Mouse (Mus musculus) forebrain, postnatal 0 days (tissue): Measurements from ENCODE around the gene Sag. TPM values are rescaled to one million over a fixed set of nuclear protein-coding genes. Genes with fewer than 3 reads are reported as not detected.
A peak's percentile ranks its signal among the peaks of the same experiment; 100 is the strongest.
"Not testable (repeated sequence)": the region's sequence is repeated elsewhere in the genome, so short reads cannot be mapped to it uniquely, and the experiment has no call there.

ENCODE experiments used
- ATAC-seq: fragments of 200-750 bp; cut with Nextera tagmentation; 2 replicates; pipeline ENCODE4 v1.8.0; 2017; ENCODE audit warnings: mild to moderate bottlenecking, moderate library complexity
- DNase-seq: peaks from one replicate; pipeline ENCODE4 v3.0.0-alpha.2; 2015
- H3K27ac ChIP-seq: fragments of 300-500 bp; sonication (generic); 2 replicates; pipeline ENCODE4 v1.5.1; 2014; ENCODE audit warnings: low read depth, mild to moderate bottlenecking, antibody characterized with exemption, low read length, moderate library complexity, mixed read lengths
- H3K27me3 ChIP-seq: fragments of 300-500 bp; sonication (generic); 2 replicates; pipeline ENCODE4 v1.6.1; 2014; ENCODE audit warnings: mild to moderate bottlenecking, low read length, mixed read lengths; ENCODE audit not compliant: insufficient read depth
- H3K36me3 ChIP-seq: fragments of 300-500 bp; sonication (generic); 2 replicates; pipeline ENCODE4 v1.6.1; 2014; ENCODE audit warnings: mild to moderate bottlenecking, moderate library complexity; ENCODE audit not compliant: insufficient read depth
- H3K4me1 ChIP-seq: fragments of 300-500 bp; sonication (generic); 2 replicates; pipeline ENCODE4 v1.6.1; 2014; ENCODE audit warnings: antibody characterized with exemption; ENCODE audit not compliant: insufficient read depth
- H3K4me2 ChIP-seq: fragments of 300-500 bp; sonication (generic); 2 replicates; pipeline ENCODE4 v1.6.1; 2014; ENCODE audit warnings: low read depth, mild to moderate bottlenecking, moderate library complexity
- H3K4me3 ChIP-seq: fragments of 300-500 bp; sonication (generic); 2 replicates; pipeline ENCODE4 v1.5.1; 2014; ENCODE audit warnings: low read depth, low read length, mixed read lengths
- H3K9ac ChIP-seq: fragments of 300-500 bp; sonication (generic); 2 replicates; pipeline ENCODE4 v1.6.1; 2014; ENCODE audit warnings: mild to moderate bottlenecking
- H3K9me3 ChIP-seq: fragments of 300-500 bp; sonication (generic); 2 replicates; pipeline ENCODE4 v1.6.1; 2016; ENCODE audit warnings: low read length
- CTCF ChIP-seq: sonication (generic); IDR thresholded peaks from 2 replicates; pipeline ENCODE4 v1.5.1; 2016; ENCODE audit warnings: antibody characterized with exemption, control low read depth, low read depth
- WGBS: fragments of 180-500 bp; shearing (Covaris S2); extraction: QIAGEN DNeasy Blood & Tissue Kit; methylation state at CpG from one replicate; pipeline ENCODE4 v1.1.7; 2014; 5-methylcytosine and 5-hydroxymethylcytosine counted together
- polyA plus RNA-seq: library from polyadenylated mRNA; unstranded; fragments of >200 nt; fragmentation: Nextera tagmentation; extraction: Ambion mirVana; gene quantifications from 2 replicates; pipeline ENCODE4 v1.2.1, GENCODE M21; 2015
- total RNA-seq: library from RNA; depleted of rRNA; stranded (reverse); fragments of >200 nt; gene quantifications from 2 replicates; pipeline ENCODE4 v1.2.3, GENCODE M21; 2014

Sag gene
- total and polyA plus RNA-seq, 2 experiments from 2014 or later: 0.76 to 1.6 TPM

DNA sequence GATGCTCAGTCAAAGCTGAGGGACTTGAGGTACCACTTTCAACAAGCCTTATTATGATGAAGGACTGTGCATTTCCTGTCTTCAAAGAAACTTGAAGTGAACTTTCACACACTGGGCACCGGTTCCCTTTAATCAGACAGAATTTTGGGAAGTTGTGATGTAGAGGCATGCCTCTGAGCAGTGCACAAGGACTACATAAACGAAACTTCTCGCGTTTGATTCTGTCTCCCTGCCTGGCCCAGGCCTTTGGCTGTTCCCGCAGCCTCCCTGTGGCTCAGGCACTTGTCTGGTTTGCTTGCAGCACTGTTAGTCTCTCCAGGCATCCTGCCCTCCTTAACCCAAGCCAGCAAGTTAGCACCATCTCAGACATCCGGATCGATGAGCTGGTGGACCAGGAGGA, 10.2 kb downstream of the Sag start:
- Histone ChIP-seq H3K36me3 (no peaks in the 10 kb centered on the region), H3K27me3 (no peaks in the 10 kb centered on the region), H3K4me2 (no peak overlapping the region), H3K4me3 (no peak overlapping the region), H3K9me3 (no peaks in the 10 kb centered on the region), H3K27ac (peak overlapping the region; percentile 46; the same call in 1 of the 2 replicates), H3K4me1 (0 out of 2 replicates have a peak, but pooled peaks cover 7% of the 10 kb centered on the region), H3K9ac (no peak overlapping the region)
- 66% methylated on average over 7 of the region's 7 CpGs for WGBS
- DNase-seq: peak; percentile 27
- TF ChIP-seq CTCF: no peak
- peak; percentile 52; the same call in 1 of the 2 replicates for ATAC-seq

- Histone ChIP-seq H3K4me3 (no peak overlapping the region), H3K9me3 (no peaks in the 10 kb centered on the region), H3K27me3 (no peaks in the 10 kb centered on the region), H3K4me1 (no peaks in the 10 kb centered on the region), H3K36me3 (no peaks in the 10 kb centered on the region), H3K4me2 (no peak overlapping the region), H3K27ac (no peak overlapping the region), H3K9ac (no peak overlapping the region)
- ATAC-seq (no peak), DNase-seq (no peak)
- WGBS: 91% methylated on average over 10 of the region's 10 CpGs
- no peak for TF ChIP-seq CTCF
Observed at GRCm38 (mm10) chr1:87824420-87824995, 21.0 kb downstream of the Sag start.

- 83% methylated on average over 5 of the region's 5 CpGs for WGBS
- Histone ChIP-seq H3K4me3 (no peak overlapping the region), H3K27ac (no peak overlapping the region), H3K4me2 (no peak overlapping the region), H3K9me3 (no peaks in the 10 kb centered on the region), H3K36me3 (no peaks in the 10 kb centered on the region), H3K27me3 (no peaks in the 10 kb centered on the region), H3K4me1 (no peaks in the 10 kb centered on the region), H3K9ac (no peak overlapping the region)
- DNase-seq (no peak), ATAC-seq (no peak)
- TF ChIP-seq CTCF: no peak
Observed at GRCm38 (mm10) chr1:87825281-87825680, 21.8 kb downstream of the Sag start.

- 86% methylated on average over 6 of the region's 6 CpGs for WGBS
- Histone ChIP-seq H3K36me3 (no peaks in the 10 kb centered on the region), H3K4me1 (no peaks in the 10 kb centered on the region), H3K4me2 (no peak overlapping the region), H3K9ac (no peak overlapping the region), H3K27ac (no peak overlapping the region), H3K9me3 (no peaks in the 10 kb centered on the region), H3K27me3 (no peaks in the 10 kb centered on the region), H3K4me3 (no peak overlapping the region)
- ATAC-seq (no peak), DNase-seq (no peak)
- TF ChIP-seq CTCF: no peak
Observed at GRCm38 (mm10) chr1:87825991-87826390, 22.5 kb downstream of the Sag start.

GRCm38 (mm10) chr1:87826474-87826873, 23.0 kb downstream of the Sag start:
- TF ChIP-seq CTCF: no peak
- DNase-seq: no peak
- Histone ChIP-seq H3K36me3 (no peaks in the 10 kb centered on the region), H3K9ac (no peak overlapping the region), H3K4me1 (no peaks in the 10 kb centered on the region), H3K27me3 (no peaks in the 10 kb centered on the region), H3K9me3 (no peaks in the 10 kb centered on the region), H3K4me3 (no peak overlapping the region), H3K4me2 (no peak overlapping the region), H3K27ac (no peak overlapping the region)
- WGBS: 54% methylated on average over 2 of the region's 2 CpGs
- no peak for ATAC-seq

GRCm38 (mm10) chr1:87827476-87827875, 24.0 kb downstream of the Sag start:
- H3K36me3 ChIP-seq, ATAC-seq, H3K4me2 ChIP-seq, H3K9me3 ChIP-seq, H3K4me1 ChIP-seq, H3K4me3 ChIP-seq, H3K27ac ChIP-seq, H3K9ac ChIP-seq, H3K27me3 ChIP-seq, DNase-seq: not testable (repeated sequence)
- WGBS: 86% methylated on average over 1 of the region's 1 CpGs

- H3K27ac ChIP-seq: no peak overlapping the region
- H3K4me3 ChIP-seq: no peak overlapping the region
- ATAC-seq (no peak), DNase-seq (no peak)
- no peaks in the 10 kb centered on the region for H3K36me3 ChIP-seq
- WGBS: 80% methylated on average over 9 of the region's 9 CpGs
- no peaks in the 10 kb centered on the region for H3K4me1 ChIP-seq
- H3K9ac ChIP-seq: no peak overlapping the region
- no peaks in the 10 kb centered on the region for H3K9me3 ChIP-seq
- no peaks in the 10 kb centered on the region for H3K27me3 ChIP-seq
- no peak overlapping the region for H3K4me2 ChIP-seq
- TF ChIP-seq CTCF: no peak
Observed at GRCm38 (mm10) chr1:87828185-87828584, 24.7 kb downstream of the Sag start.
